Mouse (Mus musculus) heart, embryonic 13.5 days (tissue): ENCODE data around the gene Mpp2. TPM values are rescaled to one million over a fixed set of nuclear protein-coding genes. Genes with fewer than 3 reads are reported as not detected.
A peak's percentile ranks its signal among the peaks of the same experiment; 100 is the strongest.

Experiments
- ATAC-seq: fragments of 200-750 bp; cut with Nextera tagmentation; 2 replicates; pipeline ENCODE4 v1.8.0; 2017; ENCODE audit warnings: moderate TSS enrichment; ENCODE audit not compliant: insufficient number of reproducible peaks, low FRiP score, low TSS enrichment; ENCODE audit errors: extremely low read depth
- H3K27ac ChIP-seq: fragments of 300-500 bp; sonication (generic); replicated peaks from 2 replicates; pipeline ENCODE4 v1.5.1; 2015; ENCODE audit warnings: moderate library complexity, mild to moderate bottlenecking, inconsistent platforms
- H3K27me3 ChIP-seq: fragments of 300-500 bp; sonication (generic); replicated peaks from 2 replicates; pipeline ENCODE4 v1.6.1; 2015; ENCODE audit warnings: mild to moderate bottlenecking, inconsistent platforms
- H3K36me3 ChIP-seq: fragments of 300-500 bp; sonication (generic); 2 replicates; pipeline ENCODE4 v1.6.1; 2015; ENCODE audit warnings: mild to moderate bottlenecking, inconsistent platforms
- H3K4me1 ChIP-seq: fragments of 300-500 bp; sonication (generic); 2 replicates; pipeline ENCODE4 v1.6.1; 2015; ENCODE audit warnings: inconsistent platforms
- H3K4me2 ChIP-seq: fragments of 300-500 bp; sonication (generic); 2 replicates; pipeline ENCODE4 v1.6.1; 2015; ENCODE audit warnings: inconsistent platforms, mild to moderate bottlenecking, moderate library complexity
- H3K4me3 ChIP-seq: fragments of 300-500 bp; sonication (generic); 2 replicates; pipeline ENCODE4 v1.5.1; 2015; ENCODE audit warnings: moderate library complexity, mild to moderate bottlenecking, inconsistent platforms
- H3K9ac ChIP-seq: fragments of 300-500 bp; sonication (generic); 2 replicates; pipeline ENCODE4 v1.6.1; 2015; ENCODE audit warnings: inconsistent platforms, mild to moderate bottlenecking, moderate library complexity
- H3K9me3 ChIP-seq: fragments of 300-500 bp; sonication (generic); 2 replicates; pipeline ENCODE4 v1.6.1; 2016; ENCODE audit warnings: inconsistent platforms
- WGBS: fragments of 180-500 bp; shearing (Covaris S2); methylation state at CpG from one replicate; pipeline ENCODE4 v1.1.7; 2015; ENCODE audit warnings: mixed read lengths; 5-methylcytosine and 5-hydroxymethylcytosine counted together
- polyA plus RNA-seq: library from polyadenylated mRNA; unstranded; fragments of >200 nt; fragmentation: Nextera tagmentation; extraction: Ambion mirVana; gene quantifications from 2 replicates; pipeline ENCODE4 v1.2.1, GENCODE M21; 2015

Gene Mpp2
- polyA plus RNA-seq: 10.6 and 11.0 TPM in 2 replicates

DNA sequence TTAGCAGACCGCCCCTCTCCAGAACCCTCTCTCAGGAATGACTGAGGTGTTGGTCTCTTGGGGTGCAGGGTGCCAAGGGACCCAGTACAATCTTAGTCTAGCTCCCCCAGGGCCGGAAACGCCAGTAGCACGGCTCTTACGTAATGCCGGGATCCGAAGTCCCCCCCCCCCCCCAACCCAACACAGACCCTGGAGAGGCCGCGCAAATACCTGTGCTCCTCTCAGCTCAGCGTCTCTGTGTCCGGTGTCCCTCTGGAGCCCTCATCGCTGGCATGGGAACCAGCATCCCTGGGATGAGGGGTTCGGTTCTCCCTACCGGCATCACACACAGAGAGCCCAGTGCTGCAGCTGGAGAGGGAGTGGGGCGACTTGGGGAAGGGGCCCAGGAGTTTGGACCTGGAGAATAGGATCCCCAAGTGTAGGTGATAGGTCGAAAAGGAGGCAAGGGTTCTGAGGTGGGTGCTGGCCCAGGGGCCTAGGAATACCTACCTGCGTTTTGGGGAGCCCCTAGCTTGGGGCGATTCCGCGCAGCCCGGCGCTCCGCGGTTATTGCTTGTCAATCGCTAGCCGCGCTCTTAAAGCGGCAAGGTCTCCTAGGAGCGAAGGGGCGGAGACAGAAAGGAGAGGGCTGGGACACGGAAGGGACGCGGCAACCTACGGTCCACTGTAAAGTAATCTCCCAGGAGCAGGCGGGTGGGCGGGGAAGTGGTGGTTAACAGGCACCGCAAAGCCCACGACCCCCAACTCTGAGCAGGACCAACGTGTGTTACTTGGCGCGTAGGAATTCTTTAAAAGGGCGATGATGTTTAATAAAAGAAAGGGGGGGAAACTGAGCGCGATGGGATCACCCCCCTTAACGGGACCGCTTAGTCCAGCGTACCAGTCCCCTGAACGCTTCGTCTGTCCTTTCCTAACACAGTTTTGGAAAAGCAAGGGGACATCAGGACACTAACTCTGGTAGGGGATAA lies at the start of gene Mpp2:
Gene Mpp2 (minus strand): TSS at position 585 of the 968 bp plus-strand sequence.
- Histone ChIP-seq H3K4me1 (peaks cover 25% of the 10 kb centered on the region), H3K9ac (peak within 1 kb of the TSS; percentile 88), H3K9me3 (no peaks in the 10 kb centered on the region), H3K4me3 (peak within 1 kb of the TSS; percentile 83), H3K36me3 (peaks cover 10% of the 10 kb centered on the region), H3K27ac (peak within 1 kb of the TSS; percentile 89), H3K4me2 (peak within 1 kb of the TSS; percentile 97), H3K27me3 (no peaks in the 10 kb centered on the region)
- WGBS: under 1% methylated on average over 49 of the region's 49 CpGs
- ATAC-seq: peak; percentile 57; the same call in 1 of the 2 replicates

DNA sequence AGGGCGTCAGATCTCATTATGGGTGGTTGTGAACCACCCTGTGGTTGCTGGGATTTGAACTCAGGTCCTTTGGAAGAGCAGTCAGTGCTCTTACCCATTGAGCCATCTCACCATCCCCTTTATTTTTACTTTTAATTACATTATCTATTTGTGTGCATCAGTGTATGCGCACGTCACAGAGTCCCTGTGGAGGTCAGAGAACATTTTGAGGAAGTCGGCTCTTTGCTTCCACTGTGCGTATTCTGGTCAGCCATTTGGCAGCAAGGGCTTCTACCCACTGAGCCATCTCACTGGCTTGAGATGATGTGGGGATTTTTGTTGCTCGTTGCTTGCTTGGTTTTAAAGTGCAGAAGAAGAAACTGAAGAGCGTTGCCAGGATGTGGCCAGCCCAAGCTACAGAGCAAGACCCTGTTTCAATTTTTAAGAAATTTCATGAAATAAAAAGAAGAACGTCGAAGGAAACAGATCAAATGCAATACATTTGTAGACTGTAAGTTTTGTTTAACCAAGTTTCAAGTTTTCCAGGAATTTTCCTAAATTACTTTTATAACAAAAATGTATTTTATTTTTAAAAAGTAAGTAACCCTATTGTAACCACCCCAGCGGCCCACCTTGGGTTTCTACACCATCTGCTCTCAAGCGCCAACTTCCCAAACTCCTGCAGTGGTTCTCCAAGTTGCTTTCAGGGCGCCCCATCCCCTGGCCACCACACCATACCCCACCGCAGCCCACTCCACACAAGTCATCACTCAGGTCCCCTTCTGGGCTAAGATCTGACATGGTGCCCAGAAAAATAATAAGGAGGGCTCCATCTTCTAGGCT lies 49.5 kb upstream of the Mpp2 start:
- peak overlapping the region; percentile 29 for H3K4me3 ChIP-seq
- WGBS: 39% methylated on average over 13 of the region's 13 CpGs
- ATAC-seq: no peak
- H3K36me3 ChIP-seq: no peaks in the 10 kb centered on the region
- peaks cover 8% of the 10 kb centered on the region; the same call in 1 of the 2 replicates for H3K4me1 ChIP-seq
- peak overlapping the region; percentile 54 for H3K9ac ChIP-seq
- H3K27me3 ChIP-seq: peaks cover 45% of the 10 kb centered on the region
- no peak overlapping the region for H3K27ac ChIP-seq
- peak overlapping the region; percentile 62 for H3K4me2 ChIP-seq
- H3K9me3 ChIP-seq: no peaks in the 10 kb centered on the region

DNA sequence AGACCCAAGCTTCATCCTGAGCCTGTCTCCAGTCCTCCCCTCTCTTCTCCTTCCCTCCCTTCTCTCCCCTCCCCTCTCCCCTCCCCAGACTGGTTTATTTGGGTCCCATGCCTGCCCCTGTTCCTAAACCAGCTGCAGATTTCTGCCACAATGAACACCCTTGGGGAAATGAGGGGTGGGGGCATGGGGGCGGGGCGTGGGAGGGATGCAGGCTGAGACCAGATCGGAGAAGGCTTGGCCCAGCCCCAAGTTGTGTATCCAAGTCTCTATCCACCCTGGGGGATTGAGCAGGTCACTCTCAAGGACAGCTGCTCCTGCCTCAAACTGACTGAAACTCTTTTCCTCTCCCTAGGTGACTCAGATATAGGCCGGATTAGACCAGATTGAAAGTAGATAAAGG lies 46.2 kb upstream of the Mpp2 start:
- Histone ChIP-seq H3K4me3 (no peak overlapping the region), H3K27ac (no peak overlapping the region), H3K27me3 (peaks cover 43% of the 10 kb centered on the region), H3K36me3 (no peaks in the 10 kb centered on the region), H3K9ac (no peak overlapping the region), H3K9me3 (no peaks in the 10 kb centered on the region), H3K4me1 (peaks cover 12% of the 10 kb centered on the region), H3K4me2 (no peak overlapping the region)
- no peak for ATAC-seq
- 29% methylated on average over 4 of the region's 4 CpGs for WGBS

DNA sequence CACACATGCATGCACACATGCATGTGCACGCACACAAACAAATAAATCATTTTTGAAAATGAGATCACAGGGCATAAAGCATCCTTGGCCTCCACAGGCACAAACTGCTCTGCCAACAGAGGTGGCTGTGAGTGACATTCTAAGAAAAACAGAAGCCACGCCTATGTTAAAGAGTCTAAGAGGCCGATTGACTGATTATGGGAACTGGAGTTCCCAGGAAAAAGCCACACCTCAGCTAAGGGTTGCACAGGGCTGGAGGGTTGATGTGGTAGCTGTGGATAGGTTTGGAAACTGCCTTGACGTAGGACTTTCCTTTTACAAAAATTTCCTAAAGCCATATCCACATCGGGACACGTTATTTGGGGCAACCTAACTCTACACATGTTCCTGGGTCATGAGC lies 29.1 kb upstream of the Mpp2 start:
- Histone ChIP-seq H3K27me3 (peaks cover 15% of the 10 kb centered on the region), H3K4me3 (no peak overlapping the region), H3K9ac (no peak overlapping the region), H3K27ac (no peak overlapping the region), H3K36me3 (no peaks in the 10 kb centered on the region), H3K4me2 (no peak overlapping the region), H3K4me1 (no peaks in the 10 kb centered on the region), H3K9me3 (no peaks in the 10 kb centered on the region)
- no peak for ATAC-seq
- WGBS: 67% methylated on average over 6 of the region's 6 CpGs

DNA sequence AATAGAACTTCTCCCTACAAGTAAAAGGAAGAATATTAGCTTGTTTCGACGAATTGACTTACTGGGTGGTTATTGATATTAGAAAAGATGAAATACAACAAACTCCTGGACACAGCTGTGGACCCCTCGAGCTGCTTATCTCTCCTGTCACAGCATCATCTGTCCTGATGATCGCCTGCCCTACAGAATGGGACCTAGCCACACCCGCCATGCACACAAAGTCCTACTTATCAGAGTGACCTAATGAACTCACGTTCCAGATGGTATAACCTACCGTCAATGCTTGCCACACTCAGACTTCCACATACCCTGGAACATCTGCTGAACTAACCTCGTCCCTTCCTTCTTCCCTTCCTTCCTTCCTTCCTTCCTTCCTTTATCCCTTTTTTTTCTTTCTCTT lies 27.9 kb upstream of the Mpp2 start:
- H3K27me3 ChIP-seq: peaks cover 20% of the 10 kb centered on the region
- no peaks in the 10 kb centered on the region for H3K9me3 ChIP-seq
- H3K36me3 ChIP-seq: no peaks in the 10 kb centered on the region
- 44% methylated on average over 8 of the region's 8 CpGs for WGBS
- no peak for ATAC-seq
- no peak overlapping the region for H3K27ac ChIP-seq
- H3K4me1 ChIP-seq: no peaks in the 10 kb centered on the region
- H3K9ac ChIP-seq: no peak overlapping the region
- no peak overlapping the region for H3K4me2 ChIP-seq
- H3K4me3 ChIP-seq: no peak overlapping the region

DNA sequence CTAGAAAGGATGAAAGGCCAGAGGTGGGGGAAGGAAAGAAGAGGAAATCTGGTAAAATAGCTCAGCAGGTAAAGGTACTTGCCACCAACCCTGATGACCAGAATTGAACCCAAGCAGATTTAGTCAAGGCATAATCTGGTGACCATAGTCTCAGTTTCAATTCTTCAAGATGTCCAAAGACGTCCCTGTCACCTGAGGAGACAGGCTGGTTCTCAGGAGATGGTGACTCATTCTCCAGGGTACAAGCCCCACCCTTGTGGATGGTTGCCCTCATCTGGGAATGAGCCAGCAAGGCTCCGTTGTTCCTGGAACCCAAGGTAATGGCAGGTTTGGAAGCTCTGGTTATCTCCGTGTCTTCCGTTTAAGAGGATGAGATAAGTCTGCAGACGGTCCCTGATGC lies 23.3 kb upstream of the Mpp2 start:
- ATAC-seq: no peak
- Histone ChIP-seq H3K9me3 (no peaks in the 10 kb centered on the region), H3K4me2 (no peak overlapping the region), H3K4me1 (peaks cover 5% of the 10 kb centered on the region; the same call in 1 of the 2 replicates), H3K4me3 (no peak overlapping the region), H3K27ac (no peak overlapping the region), H3K9ac (no peak overlapping the region), H3K27me3 (peaks cover 53% of the 10 kb centered on the region), H3K36me3 (no peaks in the 10 kb centered on the region)
- 21% methylated on average over 5 of the region's 5 CpGs for WGBS

DNA sequence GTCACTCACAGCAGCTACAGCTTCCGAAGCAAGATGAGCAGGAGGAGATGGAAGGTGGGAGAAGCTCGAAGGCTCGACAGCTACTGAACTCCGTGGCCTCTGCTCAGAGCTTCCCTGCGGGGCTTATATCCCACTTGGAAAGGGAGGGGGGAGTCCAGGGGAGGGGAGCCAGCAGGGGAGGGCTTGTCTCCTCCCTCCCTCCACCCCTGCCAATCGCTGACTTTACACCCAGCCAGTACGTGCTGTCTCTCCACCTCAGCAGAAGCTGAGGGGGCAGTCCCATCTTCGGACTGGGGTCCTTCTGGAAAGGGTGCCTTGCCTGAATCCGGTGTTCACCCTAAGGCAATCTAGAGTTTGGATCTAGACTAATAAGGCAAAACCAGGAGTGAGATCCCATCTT lies 19.4 kb upstream of the Mpp2 start, which contains the start of gene Pyy:
Gene Pyy (minus strand): TSS at position 101 of the 400 bp plus-strand sequence.
- H3K4me1 ChIP-seq: peaks cover 5% of the 10 kb centered on the region; the same call in 1 of the 2 replicates
- H3K4me2 ChIP-seq: peak within 1 kb of the TSS; percentile 33; the same call in 1 of the 2 replicates
- WGBS: 9% methylated on average over 9 of the region's 9 CpGs
- ATAC-seq: no peak
- H3K9me3 ChIP-seq: no peaks in the 10 kb centered on the region
- H3K27me3 ChIP-seq: peaks cover 79% of the 10 kb centered on the region
- peak within 1 kb of the TSS; percentile 20; the same call in 1 of the 2 replicates for H3K4me3 ChIP-seq
- no peaks in the 10 kb centered on the region for H3K36me3 ChIP-seq
- H3K27ac ChIP-seq: no peak within 1 kb of the TSS
- H3K9ac ChIP-seq: no peak within 1 kb of the TSS

DNA sequence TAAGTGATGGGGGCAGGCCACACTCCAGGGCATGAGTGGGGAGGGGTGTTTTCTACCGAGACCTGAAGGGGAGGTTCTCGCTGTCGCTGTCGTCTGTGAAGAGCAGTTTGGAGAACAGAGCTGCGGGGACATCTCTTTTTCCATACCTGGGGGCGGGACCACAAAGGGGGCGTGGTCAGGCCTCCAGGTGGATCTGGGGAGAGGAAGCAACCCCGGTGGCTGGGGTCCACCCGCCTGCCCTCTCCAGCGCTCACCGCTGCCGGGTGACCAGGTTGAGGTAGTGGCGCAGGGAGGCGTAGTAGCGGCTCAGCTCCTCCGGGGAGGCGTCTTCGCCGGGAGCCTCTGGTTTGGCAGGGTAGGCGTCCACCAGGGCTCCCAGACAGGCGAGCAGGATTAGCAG lies 18.6 kb upstream of the Mpp2 start:
- H3K4me2 ChIP-seq: peak overlapping the region; percentile 33; the same call in 1 of the 2 replicates
- no peaks in the 10 kb centered on the region for H3K9me3 ChIP-seq
- no peak overlapping the region for H3K9ac ChIP-seq
- H3K4me1 ChIP-seq: peaks cover 12% of the 10 kb centered on the region
- peak overlapping the region; percentile 20; the same call in 1 of the 2 replicates for H3K4me3 ChIP-seq
- no peak overlapping the region for H3K27ac ChIP-seq
- ATAC-seq: no peak
- H3K36me3 ChIP-seq: no peaks in the 10 kb centered on the region
- peaks cover 82% of the 10 kb centered on the region for H3K27me3 ChIP-seq
- 4% methylated on average over 21 of the region's 21 CpGs for whole genome bisulfite sequencing

DNA sequence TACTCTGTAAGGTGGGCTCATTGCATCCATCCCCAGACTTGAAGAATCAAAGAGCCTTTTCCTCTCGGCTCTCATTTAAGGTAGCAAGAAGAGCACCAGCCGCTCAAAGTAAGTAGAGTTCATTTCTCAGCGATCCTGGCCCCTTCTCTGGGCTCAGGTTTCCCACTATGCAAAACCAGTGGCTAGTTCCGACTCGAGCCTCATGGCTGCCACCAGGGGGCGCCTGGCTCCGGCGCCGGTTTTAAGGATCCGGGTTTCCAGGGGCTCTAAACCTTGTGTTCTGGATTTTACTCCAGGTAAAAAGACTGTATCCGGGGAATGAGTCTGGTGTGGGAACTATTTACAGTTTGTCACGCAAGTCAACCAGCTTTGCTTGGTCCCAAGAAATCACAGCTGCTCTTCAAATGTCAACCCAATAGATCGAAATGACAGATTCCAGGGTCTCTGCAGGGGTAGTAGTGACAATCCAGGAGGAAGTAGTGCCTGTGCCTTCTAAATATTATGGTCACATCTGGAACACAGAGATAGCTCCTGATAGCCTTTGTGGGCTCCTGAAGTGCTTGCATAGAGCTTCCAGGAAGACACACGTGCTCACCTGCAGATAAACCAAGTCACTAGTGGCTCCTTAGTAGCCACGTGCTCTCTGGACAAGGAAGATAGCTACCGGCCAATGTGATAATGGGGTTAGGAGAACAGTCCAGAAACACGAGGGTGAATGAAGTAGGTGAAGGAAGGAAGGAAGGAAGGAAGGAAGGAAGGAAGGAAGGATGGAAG lies 14.4 kb upstream of the Mpp2 start:
- Histone ChIP-seq H3K4me1 (peaks cover 14% of the 10 kb centered on the region), H3K27me3 (peaks cover 95% of the 10 kb centered on the region), H3K9me3 (no peaks in the 10 kb centered on the region), H3K9ac (peak overlapping the region; percentile 59; the same call in 1 of the 2 replicates), H3K36me3 (no peaks in the 10 kb centered on the region), H3K4me3 (peak overlapping the region; percentile 11; the same call in 1 of the 2 replicates), H3K27ac (no peak overlapping the region), H3K4me2 (peak overlapping the region; percentile 48)
- no peak for ATAC-seq
- WGBS: 11% methylated on average over 17 of the region's 17 CpGs

DNA sequence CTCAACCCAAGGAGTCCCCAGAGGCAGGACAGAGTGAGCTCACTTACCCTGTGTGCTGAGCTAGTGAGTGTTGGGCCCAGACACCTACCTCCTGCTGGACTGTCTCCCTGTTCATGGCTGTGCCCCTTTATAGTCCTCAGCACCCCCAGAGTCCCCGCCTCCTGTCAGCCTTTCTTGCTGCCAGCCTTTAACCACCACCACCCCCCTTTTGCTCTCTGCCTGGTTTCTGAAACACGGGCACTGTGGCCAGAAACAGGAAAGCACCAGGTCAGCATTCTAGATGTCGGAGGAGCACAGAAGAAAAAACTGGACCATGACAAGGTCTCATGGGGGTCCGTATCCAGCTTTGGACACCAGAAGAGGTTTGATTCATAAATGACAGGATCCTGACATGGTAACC lies 12.9 kb upstream of the Mpp2 start, which contains the start of gene Ppy:
Gene Ppy (minus strand): TSS at position 101 of the 400 bp plus-strand sequence.
- ATAC-seq: no peak
- Histone ChIP-seq H3K27me3 (peaks cover 83% of the 10 kb centered on the region), H3K27ac (no peak within 1 kb of the TSS), H3K9me3 (no peaks in the 10 kb centered on the region), H3K4me2 (peak within 1 kb of the TSS; percentile 48), H3K4me1 (peaks cover 23% of the 10 kb centered on the region), H3K36me3 (no peaks in the 10 kb centered on the region), H3K4me3 (0 out of 2 replicates have a peak within 1 kb of the TSS, but pooled peaks have one; percentile 11), H3K9ac (peak within 1 kb of the TSS; percentile 59; the same call in 1 of the 2 replicates)
- WGBS: 76% methylated on average over 4 of the region's 4 CpGs
